Mouse (Mus musculus): ENCODE data around the gene Bahd1. TPM values are rescaled to one million over a fixed set of nuclear protein-coding genes. Genes with fewer than 3 reads are reported as not detected.

The Bahd1 gene
- polyA plus RNA-seq, 1 experiment from 2014 or later: 1.3 TPM

GRCm38 (mm10) chr2:118941341-118941740, 41.2 kb downstream of the Bahd1 start:
- H3K27ac ChIP-seq (ENCODE audit: low read depth, low read length): no peak overlapping the region
- H3K36me3 ChIP-seq (ENCODE audit: control insufficient read depth, insufficient read depth, low read length): no peaks in the 10 kb centered on the region
- H3K4me2 ChIP-seq (ENCODE audit: low read depth, low read length, severe bottlenecking): no peak overlapping the region
- ATAC-seq (replicated peaks; ENCODE audit: low FRiP score) (no peak), DNase-seq (ENCODE audit: low spot score) (no peak)
- H3K27me3 ChIP-seq (ENCODE audit: control insufficient read depth, insufficient read depth, low read length): no peaks in the 10 kb centered on the region
- H3K9me3 ChIP-seq (ENCODE audit: control insufficient read depth, low read length): no peaks in the 10 kb centered on the region
- H3K4me3 ChIP-seq (ENCODE audit: low read depth, low read length): no peak overlapping the region
- WGBS: 78% methylated on average over 7 of the region's 7 CpGs
- no peak overlapping the region for H3K9ac ChIP-seq (ENCODE audit: low read length)
- no peaks in the 10 kb centered on the region for H3K4me1 ChIP-seq (replicated peaks; ENCODE audit: control insufficient read depth, insufficient read depth, low read length)

GRCm38 (mm10) chr2:118943232-118943631, 43.1 kb downstream of the Bahd1 start:
- 91% methylated on average over 6 of the region's 6 CpGs for WGBS
- no peak overlapping the region for H3K9ac ChIP-seq (ENCODE audit: low read length)
- no peak for ATAC-seq (replicated peaks; ENCODE audit: low FRiP score)

GRCm38 (mm10) chr2:118948818-118949217, 48.6 kb downstream of the Bahd1 start:
- 80% methylated on average over 4 of the region's 4 CpGs for WGBS

More at GRCm38 (mm10) chr2:118943232-118943631, 43.1 kb downstream of the Bahd1 start:
- Histone ChIP-seq H3K9me3 (ENCODE audit: control insufficient read depth, low read length) (no peaks in the 10 kb centered on the region), H3K4me3 (ENCODE audit: low read depth, low read length) (no peak overlapping the region), H3K27me3 (ENCODE audit: control insufficient read depth, insufficient read depth, low read length) (no peaks in the 10 kb centered on the region), H3K27ac (ENCODE audit: low read depth, low read length) (no peak overlapping the region), H3K4me2 (ENCODE audit: low read depth, low read length, severe bottlenecking) (no peak overlapping the region), H3K4me1 (replicated peaks; ENCODE audit: control insufficient read depth, insufficient read depth, low read length) (no peaks in the 10 kb centered on the region), H3K36me3 (ENCODE audit: control insufficient read depth, insufficient read depth, low read length) (no peaks in the 10 kb centered on the region)
- DNase-seq (ENCODE audit: low spot score): no peak

GRCm38 (mm10) chr2:118949699-118950098, 49.5 kb downstream of the Bahd1 start:
- Histone ChIP-seq H3K4me1 (replicated peaks; ENCODE audit: control insufficient read depth, insufficient read depth, low read length) (no peaks in the 10 kb centered on the region), H3K36me3 (ENCODE audit: control insufficient read depth, insufficient read depth, low read length) (no peaks in the 10 kb centered on the region), H3K9ac (ENCODE audit: low read length) (no peak overlapping the region), H3K9me3 (ENCODE audit: control insufficient read depth, low read length) (no peaks in the 10 kb centered on the region), H3K4me2 (ENCODE audit: low read depth, low read length, severe bottlenecking) (no peak overlapping the region), H3K27me3 (ENCODE audit: control insufficient read depth, insufficient read depth, low read length) (no peaks in the 10 kb centered on the region), H3K4me3 (ENCODE audit: low read depth, low read length) (no peak overlapping the region), H3K27ac (ENCODE audit: low read depth, low read length) (no peak overlapping the region)
- DNase-seq (ENCODE audit: low spot score): no peak
- no peak for ATAC-seq (replicated peaks; ENCODE audit: low FRiP score)
- WGBS: 68% methylated on average over 3 of the region's 3 CpGs

More at GRCm38 (mm10) chr2:118948818-118949217, 48.6 kb downstream of the Bahd1 start:
- no peaks in the 10 kb centered on the region for H3K36me3 ChIP-seq (ENCODE audit: control insufficient read depth, insufficient read depth, low read length)
- H3K4me2 ChIP-seq (ENCODE audit: low read depth, low read length, severe bottlenecking): no peak overlapping the region
- no peaks in the 10 kb centered on the region for H3K9me3 ChIP-seq (ENCODE audit: control insufficient read depth, low read length)
- H3K9ac ChIP-seq (ENCODE audit: low read length): no peak overlapping the region
- no peaks in the 10 kb centered on the region for H3K27me3 ChIP-seq (ENCODE audit: control insufficient read depth, insufficient read depth, low read length)
- ATAC-seq (replicated peaks; ENCODE audit: low FRiP score) (no peak), DNase-seq (ENCODE audit: low spot score) (no peak)
- no peaks in the 10 kb centered on the region for H3K4me1 ChIP-seq (replicated peaks; ENCODE audit: control insufficient read depth, insufficient read depth, low read length)
- no peak overlapping the region for H3K4me3 ChIP-seq (ENCODE audit: low read depth, low read length)
- no peak overlapping the region for H3K27ac ChIP-seq (ENCODE audit: low read depth, low read length)

- no peaks in the 10 kb centered on the region for H3K36me3 ChIP-seq (ENCODE audit: control insufficient read depth, insufficient read depth, low read length)
- H3K4me3 ChIP-seq (ENCODE audit: low read depth, low read length): no peak overlapping the region
- DNase-seq (ENCODE audit: low spot score) (no peak), ATAC-seq (replicated peaks; ENCODE audit: low FRiP score) (no peak)
- WGBS: 85% methylated on average over 5 of the region's 5 CpGs
- no peak overlapping the region for H3K4me2 ChIP-seq (ENCODE audit: low read depth, low read length, severe bottlenecking)
- no peaks in the 10 kb centered on the region for H3K9me3 ChIP-seq (ENCODE audit: control insufficient read depth, low read length)
- no peaks in the 10 kb centered on the region for H3K4me1 ChIP-seq (replicated peaks; ENCODE audit: control insufficient read depth, insufficient read depth, low read length)
- H3K27ac ChIP-seq (ENCODE audit: low read depth, low read length): no peak overlapping the region
- H3K27me3 ChIP-seq (ENCODE audit: control insufficient read depth, insufficient read depth, low read length): no peaks in the 10 kb centered on the region
- no peak overlapping the region for H3K9ac ChIP-seq (ENCODE audit: low read length)
Measured at GRCm38 (mm10) chr2:118956497-118956896, 56.3 kb downstream of the Bahd1 start.

GRCm38 (mm10) chr2:118959644-118960043, 59.5 kb downstream of the Bahd1 start:
- 33% methylated on average over 2 of the region's 2 CpGs for WGBS
- no peaks in the 10 kb centered on the region for H3K4me1 ChIP-seq (replicated peaks; ENCODE audit: control insufficient read depth, insufficient read depth, low read length)
- no peak overlapping the region for H3K9ac ChIP-seq (ENCODE audit: low read length)
- H3K4me2 ChIP-seq (ENCODE audit: low read depth, low read length, severe bottlenecking): no peak overlapping the region
- no peak for ATAC-seq (replicated peaks; ENCODE audit: low FRiP score)
- H3K4me3 ChIP-seq (ENCODE audit: low read depth, low read length): no peak overlapping the region
- DNase-seq (ENCODE audit: low spot score): no peak
- H3K36me3 ChIP-seq (ENCODE audit: control insufficient read depth, insufficient read depth, low read length): no peaks in the 10 kb centered on the region
- no peaks in the 10 kb centered on the region for H3K9me3 ChIP-seq (ENCODE audit: control insufficient read depth, low read length)
- no peak overlapping the region for H3K27ac ChIP-seq (ENCODE audit: low read depth, low read length)
- no peaks in the 10 kb centered on the region for H3K27me3 ChIP-seq (ENCODE audit: control insufficient read depth, insufficient read depth, low read length)

- Histone ChIP-seq H3K4me2 (ENCODE audit: low read depth, low read length, severe bottlenecking) (no peak overlapping the region), H3K9me3 (ENCODE audit: control insufficient read depth, low read length) (no peaks in the 10 kb centered on the region), H3K36me3 (ENCODE audit: control insufficient read depth, insufficient read depth, low read length) (no peaks in the 10 kb centered on the region), H3K9ac (ENCODE audit: low read length) (no peak overlapping the region), H3K4me3 (ENCODE audit: low read depth, low read length) (no peak overlapping the region), H3K27ac (ENCODE audit: low read depth, low read length) (no peak overlapping the region), H3K27me3 (ENCODE audit: control insufficient read depth, insufficient read depth, low read length) (no peaks in the 10 kb centered on the region), H3K4me1 (replicated peaks; ENCODE audit: control insufficient read depth, insufficient read depth, low read length) (no peaks in the 10 kb centered on the region)
- DNase-seq (ENCODE audit: low spot score) (no peak), ATAC-seq (replicated peaks; ENCODE audit: low FRiP score) (no peak)
- 87% methylated on average over 2 of the region's 2 CpGs for WGBS
Measured at GRCm38 (mm10) chr2:118960413-118960812, 60.2 kb downstream of the Bahd1 start.

GRCm38 (mm10) chr2:118961546-118961945, 61.4 kb downstream of the Bahd1 start:
- H3K27ac ChIP-seq (ENCODE audit: low read depth, low read length): no peak overlapping the region
- no peaks in the 10 kb centered on the region for H3K36me3 ChIP-seq (ENCODE audit: control insufficient read depth, insufficient read depth, low read length)
- H3K4me3 ChIP-seq (ENCODE audit: low read depth, low read length): no peak overlapping the region
- 68% methylated on average over 2 of the region's 2 CpGs for WGBS
- no peaks in the 10 kb centered on the region for H3K9me3 ChIP-seq (ENCODE audit: control insufficient read depth, low read length)
- DNase-seq (ENCODE audit: low spot score) (no peak), ATAC-seq (replicated peaks; ENCODE audit: low FRiP score) (no peak)
- H3K4me2 ChIP-seq (ENCODE audit: low read depth, low read length, severe bottlenecking): no peak overlapping the region
- H3K4me1 ChIP-seq (replicated peaks; ENCODE audit: control insufficient read depth, insufficient read depth, low read length): no peaks in the 10 kb centered on the region
- no peak overlapping the region for H3K9ac ChIP-seq (ENCODE audit: low read length)
- no peaks in the 10 kb centered on the region for H3K27me3 ChIP-seq (ENCODE audit: control insufficient read depth, insufficient read depth, low read length)

- DNase-seq (ENCODE audit: low spot score) (no peak), ATAC-seq (replicated peaks; ENCODE audit: low FRiP score) (no peak)
- Histone ChIP-seq H3K27ac (ENCODE audit: low read depth, low read length) (no peak overlapping the region), H3K9ac (ENCODE audit: low read length) (no peak overlapping the region), H3K4me3 (ENCODE audit: low read depth, low read length) (no peak overlapping the region), H3K4me1 (replicated peaks; ENCODE audit: control insufficient read depth, insufficient read depth, low read length) (no peaks in the 10 kb centered on the region), H3K9me3 (ENCODE audit: control insufficient read depth, low read length) (no peaks in the 10 kb centered on the region), H3K36me3 (ENCODE audit: control insufficient read depth, insufficient read depth, low read length) (no peaks in the 10 kb centered on the region), H3K4me2 (ENCODE audit: low read depth, low read length, severe bottlenecking) (no peak overlapping the region), H3K27me3 (ENCODE audit: control insufficient read depth, insufficient read depth, low read length) (no peaks in the 10 kb centered on the region)
- WGBS: 70% methylated on average over 9 of the region's 9 CpGs
Measured at GRCm38 (mm10) chr2:118963007-118963675, 63.0 kb downstream of the Bahd1 start.

Data from forebrain, embryonic 11.5 days (tissue).